Mouse (Mus musculus) embryonic facial prominence, embryonic 10.5 days (tissue): ENCODE measurements around the gene Tmem200a. TPM values are rescaled to one million over a fixed set of nuclear protein-coding genes. Genes with fewer than 3 reads are reported as not detected.

Source experiments
- DNase-seq: peaks from one replicate; pipeline ENCODE4 v3.0.0-alpha.2; 2017; ENCODE audit warnings: low spot score
- H3K27ac ChIP-seq: fragments of 300-500 bp; sonication (generic); replicated peaks from 2 replicates; pipeline ENCODE4 v1.5.1; 2016; ENCODE audit warnings: mild to moderate bottlenecking
- H3K27me3 ChIP-seq: fragments of 300-500 bp; sonication (generic); replicated peaks from 2 replicates; pipeline ENCODE4 v1.6.1; 2016; ENCODE audit warnings: low read depth, mild to moderate bottlenecking; ENCODE audit not compliant: poor library complexity, severe bottlenecking
- H3K36me3 ChIP-seq: fragments of 300-500 bp; sonication (generic); replicated peaks from 2 replicates; pipeline ENCODE4 v1.6.1; 2016; ENCODE audit warnings: mild to moderate bottlenecking, moderate library complexity
- H3K4me1 ChIP-seq: fragments of 300-500 bp; sonication (generic); 2 replicates; pipeline ENCODE4 v1.6.1; 2016
- H3K4me3 ChIP-seq: fragments of 300-500 bp; sonication (generic); 2 replicates; pipeline ENCODE4 v1.5.1; 2016; ENCODE audit warnings: mild to moderate bottlenecking, moderate library complexity
- H3K9me3 ChIP-seq: fragments of 300-500 bp; sonication (generic); 2 replicates; pipeline ENCODE4 v1.6.1; 2016; ENCODE audit warnings: mild to moderate bottlenecking
- WGBS: fragments of 180-500 bp; shearing (Covaris S2); methylation state at CpG from one replicate; pipeline ENCODE4 v1.1.7; 2016; 5-methylcytosine and 5-hydroxymethylcytosine counted together
- polyA plus RNA-seq: library from polyadenylated mRNA; unstranded; fragments of >200 nt; fragmentation: Nextera tagmentation; extraction: Ambion mirVana; gene quantifications from 2 replicates; pipeline ENCODE4 v1.2.1, GENCODE M21; 2016

The Tmem200a gene
- 2.8 and 3.0 TPM in 2 replicates for polyA plus RNA-seq

GRCm38 (mm10) chr10:26078521-26079142 is at the start of gene Tmem200a:
TSS of gene Tmem200a (minus strand) at chr10:26079052.
- WGBS, result under 1% methylated on average over 46 of the region's 46 CpGs
- Histone ChIP-seq H3K27me3 (peaks cover 31% of the 10 kb centered on the region), H3K9me3 (no peaks in the 10 kb centered on the region), H3K36me3 (no peaks in the 10 kb centered on the region), H3K4me1 (peaks cover 8% of the 10 kb centered on the region), H3K4me3 (peak within 1 kb of the TSS; percentile 72), H3K27ac (peak within 1 kb of the TSS; percentile 75)
- peak; percentile 85 for DNase-seq

GRCm38 (mm10) chr10:26119822-26120183 is 41.0 kb upstream of the Tmem200a start:
- H3K36me3 ChIP-seq, result no peaks in the 10 kb centered on the region
- no peak overlapping the region for H3K27ac ChIP-seq
- no peaks in the 10 kb centered on the region for H3K9me3 ChIP-seq
- 74% methylated on average over 1 of the region's 1 CpGs for WGBS
- no peak for DNase-seq
- H3K27me3 ChIP-seq, result no peaks in the 10 kb centered on the region
- no peak overlapping the region for H3K4me3 ChIP-seq
- no peaks in the 10 kb centered on the region for H3K4me1 ChIP-seq

DNA sequence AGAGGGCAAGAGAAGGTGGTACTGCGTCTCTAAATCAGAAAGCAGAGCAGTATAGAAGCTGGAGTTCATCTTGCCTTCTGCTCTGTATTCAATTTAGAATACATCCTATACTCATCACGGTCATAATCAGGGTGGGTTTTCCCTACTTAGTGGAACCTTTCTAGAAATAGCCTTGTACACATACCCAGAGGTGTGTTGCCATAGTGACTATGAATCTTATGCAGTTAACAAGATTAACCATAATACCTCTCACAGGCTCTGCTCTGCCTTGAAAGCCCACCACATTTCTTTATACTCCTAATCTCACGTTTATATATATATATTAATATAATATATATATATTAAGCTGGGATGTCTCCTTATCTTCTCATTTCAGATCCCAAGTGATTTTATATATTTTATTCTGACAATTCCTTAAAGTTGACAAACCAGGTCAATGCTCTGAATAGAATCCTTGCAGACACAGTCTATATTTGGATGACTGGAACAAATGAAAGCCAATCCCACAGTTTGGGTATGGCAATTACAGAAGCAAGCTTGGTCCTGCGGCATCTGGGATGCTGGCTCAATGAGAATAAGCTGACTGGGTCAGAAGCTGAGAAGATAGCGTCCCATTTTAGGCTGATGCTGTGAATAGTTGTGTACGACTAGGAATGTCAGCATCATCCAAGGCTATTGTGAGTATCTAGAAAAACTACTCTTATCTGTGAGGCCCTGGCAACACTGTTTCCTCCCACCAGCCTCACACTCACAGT is 40.4 kb upstream of the Tmem200a start:
- Histone ChIP-seq H3K9me3 (no peaks in the 10 kb centered on the region), H3K27ac (no peak overlapping the region), H3K36me3 (no peaks in the 10 kb centered on the region), H3K27me3 (no peaks in the 10 kb centered on the region), H3K4me1 (no peaks in the 10 kb centered on the region), H3K4me3 (no peak overlapping the region)
- no peak for DNase-seq
- WGBS, result 89% methylated on average over 6 of the region's 6 CpGs

GRCm38 (mm10) chr10:26114409-26114808 is 35.6 kb upstream of the Tmem200a start:
- H3K36me3 ChIP-seq, result no peaks in the 10 kb centered on the region
- no peak for DNase-seq
- 85% methylated on average over 4 of the region's 4 CpGs for WGBS
- no peak overlapping the region for H3K4me3 ChIP-seq
- H3K4me1 ChIP-seq, result no peaks in the 10 kb centered on the region
- no peaks in the 10 kb centered on the region for H3K27me3 ChIP-seq
- no peaks in the 10 kb centered on the region for H3K9me3 ChIP-seq
- no peak overlapping the region for H3K27ac ChIP-seq

- Histone ChIP-seq H3K4me3 (no peak overlapping the region), H3K36me3 (no peaks in the 10 kb centered on the region), H3K27ac (no peak overlapping the region), H3K27me3 (no peaks in the 10 kb centered on the region), H3K4me1 (no peaks in the 10 kb centered on the region), H3K9me3 (no peaks in the 10 kb centered on the region)
- WGBS, result 86% methylated on average over 3 of the region's 3 CpGs
- no peak for DNase-seq
Measured at GRCm38 (mm10) chr10:26103330-26103982, 24.6 kb upstream of the Tmem200a start.

DNA sequence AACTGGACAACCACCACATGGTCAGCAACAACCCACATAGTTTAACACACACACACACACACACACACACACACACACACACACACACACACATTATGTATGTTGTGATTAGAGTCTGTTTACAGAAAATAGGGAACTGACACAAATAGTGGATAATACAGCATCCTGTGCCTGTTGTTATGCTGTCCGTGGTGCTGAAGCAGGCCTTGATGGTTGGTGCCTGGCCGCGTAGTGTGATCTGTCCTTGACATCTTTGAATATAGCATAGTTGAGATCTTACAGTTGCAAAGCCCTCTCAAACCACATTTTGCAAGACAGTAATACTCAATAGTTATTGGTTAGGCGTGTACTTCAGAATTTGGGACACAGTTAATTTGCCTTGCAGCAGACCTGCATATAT is 3.2 kb upstream of the Tmem200a start:
- H3K27ac ChIP-seq, result no peak overlapping the region
- peak; percentile 54 for DNase-seq
- H3K4me1 ChIP-seq, result peaks cover 8% of the 10 kb centered on the region
- no peaks in the 10 kb centered on the region for H3K36me3 ChIP-seq
- H3K27me3 ChIP-seq, result peaks cover 15% of the 10 kb centered on the region
- H3K9me3 ChIP-seq, result no peaks in the 10 kb centered on the region
- no peak overlapping the region for H3K4me3 ChIP-seq
- 62% methylated on average over 4 of the region's 4 CpGs for WGBS

DNA sequence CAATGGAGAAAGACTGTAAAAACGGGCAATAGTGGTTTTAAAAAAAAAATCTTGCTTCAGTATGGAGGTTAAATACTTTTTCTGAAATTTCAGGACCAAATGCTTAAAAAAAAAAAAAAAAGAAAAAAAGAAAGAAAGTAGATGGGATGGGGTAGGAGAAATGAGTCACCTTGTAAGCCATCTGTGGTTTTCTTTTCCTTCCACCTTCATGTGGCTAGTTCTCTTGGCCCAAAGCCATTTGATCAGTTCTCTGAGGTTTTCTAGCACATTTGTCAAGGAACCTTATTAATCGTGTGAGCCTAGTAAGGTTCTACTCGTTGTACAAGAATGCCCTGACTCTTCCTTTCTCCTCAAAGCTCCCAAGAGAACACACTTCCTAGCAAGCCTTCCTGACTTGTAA is 826 bp upstream of the Tmem200a start:
- Histone ChIP-seq H3K27ac (no peak overlapping the region), H3K4me3 (no peak overlapping the region), H3K27me3 (peaks cover 31% of the 10 kb centered on the region), H3K36me3 (no peaks in the 10 kb centered on the region), H3K4me1 (peaks cover 8% of the 10 kb centered on the region), H3K9me3 (no peaks in the 10 kb centered on the region)
- 86% methylated on average over 3 of the region's 3 CpGs for WGBS
- DNase-seq, result no peak

- Histone ChIP-seq H3K27me3 (peaks cover 31% of the 10 kb centered on the region), H3K4me3 (peak within 1 kb of the TSS; percentile 72), H3K9me3 (no peaks in the 10 kb centered on the region), H3K36me3 (no peaks in the 10 kb centered on the region), H3K4me1 (peaks cover 8% of the 10 kb centered on the region), H3K27ac (peak within 1 kb of the TSS; percentile 75)
- DNase-seq, result peak; percentile 51
- WGBS, result 3% methylated on average over 52 of the region's 52 CpGs
Measured at GRCm38 (mm10) chr10:26077671-26078481, 976 bp downstream of the Tmem200a start, which contains the start of gene Gm9767. TSS of gene Gm9767 (plus strand) at chr10:26078255.

GRCm38 (mm10) chr10:26076949-26077348 is 1.9 kb downstream of the Tmem200a start:
- no peak for DNase-seq
- no peaks in the 10 kb centered on the region for H3K36me3 ChIP-seq
- no peak overlapping the region for H3K4me3 ChIP-seq
- no peaks in the 10 kb centered on the region for H3K9me3 ChIP-seq
- peaks cover 31% of the 10 kb centered on the region for H3K27me3 ChIP-seq
- WGBS, result 87% methylated on average over 9 of the region's 9 CpGs
- peaks cover 8% of the 10 kb centered on the region for H3K4me1 ChIP-seq
- H3K27ac ChIP-seq, result no peak overlapping the region

- DNase-seq, result no peak
- Histone ChIP-seq H3K27ac (no peak overlapping the region), H3K4me1 (no peaks in the 10 kb centered on the region), H3K36me3 (no peaks in the 10 kb centered on the region), H3K4me3 (no peak overlapping the region), H3K27me3 (peaks cover 14% of the 10 kb centered on the region), H3K9me3 (no peaks in the 10 kb centered on the region)
- WGBS, result 83% methylated on average over 5 of the region's 5 CpGs
Measured at GRCm38 (mm10) chr10:26071986-26072385, 6.9 kb downstream of the Tmem200a start.

DNA sequence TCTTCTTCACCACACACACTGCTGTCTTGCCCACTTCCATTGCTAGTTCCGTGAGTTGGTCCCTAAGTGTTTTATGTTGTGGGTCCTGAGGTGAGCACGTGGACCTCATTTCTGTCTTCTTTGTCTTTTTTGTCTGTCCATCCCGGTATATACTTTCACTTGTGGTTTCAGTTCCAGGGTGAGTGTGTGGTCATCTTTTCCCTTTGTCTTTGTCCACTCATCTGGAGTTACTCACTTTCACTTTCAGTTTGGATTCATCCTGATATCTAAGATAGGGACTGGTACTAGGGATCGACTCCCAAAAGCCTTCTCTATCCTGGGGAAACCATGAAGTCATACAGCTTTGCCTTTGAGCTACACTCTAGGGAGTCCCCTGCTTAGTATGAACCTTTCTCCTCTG is 15.8 kb downstream of the Tmem200a start:
- no peak for DNase-seq
- H3K4me1 ChIP-seq, result no peaks in the 10 kb centered on the region
- H3K9me3 ChIP-seq, result no peaks in the 10 kb centered on the region
- H3K4me3 ChIP-seq, result no peak overlapping the region
- no peaks in the 10 kb centered on the region for H3K36me3 ChIP-seq
- H3K27me3 ChIP-seq, result no peaks in the 10 kb centered on the region
- WGBS, result 89% methylated on average over 4 of the region's 4 CpGs
- no peak overlapping the region for H3K27ac ChIP-seq

GRCm38 (mm10) chr10:26059662-26060307 is 19.1 kb downstream of the Tmem200a start:
- Histone ChIP-seq H3K36me3 (no peaks in the 10 kb centered on the region), H3K27ac (no peak overlapping the region), H3K9me3 (no peaks in the 10 kb centered on the region), H3K27me3 (no peaks in the 10 kb centered on the region), H3K4me1 (no peaks in the 10 kb centered on the region), H3K4me3 (no peak overlapping the region)
- 86% methylated on average over 3 of the region's 3 CpGs for WGBS
- DNase-seq, result no peak
